ENCODE assay signal across 27 mouse cellular contexts in genomic region chr13:92990316-92991206, GRCm38 (mm10).
DNase-seq lines count a peak whose midpoint lies in the region; ATAC-seq and TF ChIP-seq lines count a peak whose summit lies in the region.
"Had no signal": no experiment of that assay in that cellular context is flagged by ENCODE, and none has a peak within 500 bp of the region (broad histone marks: within the 10 kb centered on the region; RNA-seq: fewer than 3 reads in every experiment).

No protein-coding gene starts in this region.

- TF ChIP-seq POLR2A in embryonic fibroblast, embryonic 13.5 days (IDR thresholded peaks at IDR 0.05; ENCODE audit: low read depth, low read length): no peak

- H3K36me3 ChIP-seq in embryonic facial prominence, embryonic 14.5 days (ENCODE audit: control insufficient read depth, insufficient read depth, low read length): no peaks in the 10 kb centered on the region
- no peaks in the 10 kb centered on the region for H3K36me3 ChIP-seq in embryonic facial prominence, embryonic 10.5 days (replicated peaks)
- H3K36me3 ChIP-seq in kidney, postnatal 0 days (ENCODE audit: insufficient read depth, low read length): no peaks in the 10 kb centered on the region
- H3K36me3 ChIP-seq: embryonic facial prominence, embryonic 12.5 days; forebrain, embryonic 12.5 days; hindbrain, embryonic 12.5 days; liver, embryonic 12.5 days; midbrain, embryonic 10.5 days; midbrain, embryonic 15.5 days; neural tube, embryonic 15.5 days had no signal

- no peak overlapping the region for H3K9ac ChIP-seq in embryonic facial prominence, embryonic 14.5 days (ENCODE audit: low read depth, low read length)
- H3K9ac ChIP-seq in kidney, postnatal 0 days (ENCODE audit: low read depth, low read length): no peak overlapping the region
- H3K9ac ChIP-seq: embryonic facial prominence, embryonic 12.5 days; forebrain, embryonic 12.5 days; hindbrain, embryonic 12.5 days; liver, embryonic 12.5 days; liver, postnatal 0 days; midbrain, embryonic 15.5 days; neural tube, embryonic 15.5 days had no signal

- H3K27ac ChIP-seq in embryonic facial prominence, embryonic 14.5 days (replicated peaks; ENCODE audit: low read depth, low read length): no peak overlapping the region
- H3K27ac ChIP-seq in embryonic facial prominence, embryonic 10.5 days (replicated peaks): no peak overlapping the region
- no peak overlapping the region for H3K27ac ChIP-seq in kidney, postnatal 0 days
- H3K27ac ChIP-seq in embryonic fibroblast, embryonic 13.5 days (ENCODE audit: insufficient read depth, low read length): peak overlapping the region; percentile 37; the same call in 1 of the 2 replicates
- H3K27ac ChIP-seq: embryonic facial prominence, embryonic 12.5 days; forebrain, embryonic 12.5 days; hindbrain, embryonic 12.5 days; hindbrain, postnatal 0 days; liver, embryonic 12.5 days; midbrain, embryonic 10.5 days; midbrain, embryonic 15.5 days; neural tube, embryonic 15.5 days had no signal

- TF ChIP-seq CTCF in kidney, postnatal 0 days (IDR thresholded peaks at IDR 0.05; ENCODE audit: low read depth): no peak
- no peak for TF ChIP-seq CTCF in embryonic fibroblast, embryonic 13.5 days (IDR thresholded peaks at IDR 0.05; ENCODE audit: borderline replicate concordance, insufficient read depth, low read length)

- peak; percentile 68; the same call in 1 of the 2 replicates for ATAC-seq in embryonic facial prominence, embryonic 14.5 days (ENCODE audit: low read depth)
- 0 out of 2 replicates have a peak, but pooled peaks have one; percentile 27 for ATAC-seq in kidney, postnatal 0 days (replicated peaks; ENCODE audit: low FRiP score, low read depth)
- ATAC-seq: hindbrain, postnatal 0 days; intestine, embryonic 16.5 days; liver, embryonic 12.5 days; liver, postnatal 0 days; midbrain, embryonic 15.5 days; Patski had no signal

- H3K4me1 ChIP-seq in embryonic facial prominence, embryonic 14.5 days (ENCODE audit: control insufficient read depth, insufficient read depth, low read length): no peaks in the 10 kb centered on the region
- H3K4me1 ChIP-seq in embryonic facial prominence, embryonic 10.5 days: peaks cover 15% of the 10 kb centered on the region
- 0 out of 2 replicates have a peak, but pooled peaks cover 4% of the 10 kb centered on the region for H3K4me1 ChIP-seq in kidney, postnatal 0 days (replicated peaks; ENCODE audit: insufficient read depth, low read length)
- H3K4me1 ChIP-seq in embryonic fibroblast, embryonic 13.5 days (ENCODE audit: control insufficient read depth, insufficient read depth, low read length): 0 out of 2 replicates have a peak, but pooled peaks cover 7% of the 10 kb centered on the region
- H3K4me1 ChIP-seq: liver, embryonic 12.5 days had no signal

- H3K4me2 ChIP-seq in embryonic facial prominence, embryonic 14.5 days (ENCODE audit: low read depth, low read length): no peak overlapping the region
- no peak overlapping the region for H3K4me2 ChIP-seq in kidney, postnatal 0 days (ENCODE audit: low read length)
- H3K4me2 ChIP-seq: embryonic facial prominence, embryonic 12.5 days; forebrain, embryonic 12.5 days; heart, embryonic 11.5 days; hindbrain, embryonic 12.5 days; liver, embryonic 12.5 days; midbrain, embryonic 15.5 days; neural tube, embryonic 15.5 days had no signal

- no peaks in the 10 kb centered on the region for H3K27me3 ChIP-seq in embryonic facial prominence, embryonic 14.5 days (replicated peaks; ENCODE audit: control insufficient read depth, insufficient read depth, low read length)
- no peaks in the 10 kb centered on the region; the same call in 1 of the 2 replicates for H3K27me3 ChIP-seq in embryonic facial prominence, embryonic 10.5 days (replicated peaks; ENCODE audit: low read depth, poor library complexity, severe bottlenecking)
- H3K27me3 ChIP-seq in kidney, postnatal 0 days (ENCODE audit: insufficient read depth, low read length): no peaks in the 10 kb centered on the region
- H3K27me3 ChIP-seq: CH12.LX; embryonic facial prominence, embryonic 12.5 days; forebrain, embryonic 12.5 days; hindbrain, embryonic 12.5 days; midbrain, embryonic 15.5 days; neural tube, embryonic 15.5 days; Patski had no signal

- no peaks in the 10 kb centered on the region for H3K9me3 ChIP-seq in embryonic facial prominence, embryonic 14.5 days (ENCODE audit: control insufficient read depth, low read length)
- no peaks in the 10 kb centered on the region for H3K9me3 ChIP-seq in embryonic facial prominence, embryonic 10.5 days
- H3K9me3 ChIP-seq in kidney, postnatal 0 days (replicated peaks; ENCODE audit: low read length): no peaks in the 10 kb centered on the region
- H3K9me3 ChIP-seq: embryonic facial prominence, embryonic 12.5 days; forebrain, embryonic 12.5 days; hindbrain, embryonic 12.5 days; liver, embryonic 12.5 days; midbrain, embryonic 10.5 days; midbrain, embryonic 15.5 days; neural tube, embryonic 15.5 days had no signal

- peak; percentile 48 for DNase-seq in embryonic facial prominence, embryonic 14.5 days (ENCODE audit: low spot score)
- no peak for DNase-seq in embryonic facial prominence, embryonic 10.5 days (ENCODE audit: low spot score)
- DNase-seq in kidney, postnatal 0 days (ENCODE audit: low spot score): peak; percentile 73
- no peak for DNase-seq in kidney, postnatal 4 days
- peak; percentile 62 for DNase-seq in gastrocnemius, postnatal 25 days
- no peak for DNase-seq in left cerebral cortex, adult 8-10 months (ENCODE audit: low spot score in 2 of 2)
- no peak for DNase-seq in right cerebral cortex, postnatal 14 days
- DNase-seq: adrenal gland, postnatal 10 days; cerebellum, adult 8-10 months; cerebellum, postnatal 25 days; heart, postnatal 36 days; kidney, adult 9 months; liver, postnatal 0 days; lung, postnatal 14 days had no signal

- WGBS in embryonic facial prominence, embryonic 14.5 days: 52% methylated on average over 14 of the region's 14 CpGs
- 73% methylated on average over 14 of the region's 14 CpGs for WGBS in embryonic facial prominence, embryonic 10.5 days
- 47% methylated on average over 14 of the region's 14 CpGs for WGBS in kidney, postnatal 0 days

- H3K4me3 ChIP-seq in embryonic facial prominence, embryonic 14.5 days (ENCODE audit: low read depth, low read length): no peak overlapping the region
- H3K4me3 ChIP-seq in embryonic facial prominence, embryonic 10.5 days: no peak overlapping the region
- no peak overlapping the region for H3K4me3 ChIP-seq in kidney, postnatal 0 days (replicated peaks; ENCODE audit: low read depth, low read length)
- no peak overlapping the region for H3K4me3 ChIP-seq in embryonic fibroblast, embryonic 13.5 days (ENCODE audit: insufficient read depth, low read length)
- H3K4me3 ChIP-seq: embryonic facial prominence, embryonic 12.5 days; forebrain, embryonic 12.5 days; hindbrain, embryonic 12.5 days; liver, embryonic 12.5 days; midbrain, embryonic 10.5 days; midbrain, embryonic 15.5 days; neural tube, embryonic 15.5 days had no signal

Comparison
In these comparisons a context has a peak if more than half of its experiments do, and no peak if none do; other contexts are left out.
1. DNase-seq: peak in embryonic facial prominence, embryonic 14.5 days (single experiment), kidney, postnatal 0 days (single experiment) and gastrocnemius, postnatal 25 days (single experiment); none in embryonic facial prominence, embryonic 10.5 days (single experiment), kidney, postnatal 4 days (0 of 2), left cerebral cortex, adult 8-10 months (0 of 2) and right cerebral cortex, postnatal 14 days (single experiment).